Mouse (Mus musculus) hindbrain, embryonic 15.5 days (tissue): ENCODE data around the gene St6galnac3. TPM values are rescaled to one million over a fixed set of nuclear protein-coding genes. Genes with fewer than 3 reads are reported as not detected.

Experiments
- ATAC-seq: fragments of 200-750 bp; cut with Nextera tagmentation; 2 replicates; pipeline ENCODE4 v1.8.0; 2017; ENCODE audit warnings: low read depth, moderate number of reproducible peaks, moderate TSS enrichment; ENCODE audit not compliant: low FRiP score
- H3K27ac ChIP-seq: fragments of 300-500 bp; sonication (generic); replicated peaks from 2 replicates; pipeline ENCODE4 v1.5.1; 2015; ENCODE audit warnings: mild to moderate bottlenecking, inconsistent platforms
- H3K27me3 ChIP-seq: fragments of 300-500 bp; sonication (generic); 2 replicates; pipeline ENCODE4 v1.6.1; 2015; ENCODE audit warnings: control low read depth, inconsistent platforms
- H3K36me3 ChIP-seq: fragments of 300-500 bp; sonication (generic); 2 replicates; pipeline ENCODE4 v1.6.1; 2015; ENCODE audit warnings: control low read depth, inconsistent platforms
- H3K4me1 ChIP-seq: fragments of 300-500 bp; sonication (generic); replicated peaks from 2 replicates; pipeline ENCODE4 v1.6.1; 2015; ENCODE audit warnings: control low read depth, inconsistent platforms
- H3K4me2 ChIP-seq: fragments of 300-500 bp; sonication (generic); 2 replicates; pipeline ENCODE4 v1.6.1; 2015; ENCODE audit warnings: moderate library complexity, mild to moderate bottlenecking, inconsistent platforms
- H3K4me3 ChIP-seq: fragments of 300-500 bp; sonication (generic); 2 replicates; pipeline ENCODE4 v1.5.1; 2015; ENCODE audit warnings: mild to moderate bottlenecking, inconsistent platforms
- H3K9ac ChIP-seq: fragments of 300-500 bp; sonication (generic); 2 replicates; pipeline ENCODE4 v1.6.1; 2015; ENCODE audit warnings: inconsistent platforms
- H3K9me3 ChIP-seq: fragments of 300-500 bp; sonication (generic); 2 replicates; pipeline ENCODE4 v1.6.1; 2016; ENCODE audit warnings: control low read depth, inconsistent platforms
- WGBS: fragments of 180-500 bp; shearing (Covaris S2); methylation state at CpG from one replicate; pipeline ENCODE4 v1.1.7; 2015; 5-methylcytosine and 5-hydroxymethylcytosine counted together
- polyA plus RNA-seq: library from polyadenylated mRNA; unstranded; fragments of >200 nt; fragmentation: Nextera tagmentation; extraction: Ambion mirVana; gene quantifications from 2 replicates; pipeline ENCODE4 v1.2.1, GENCODE M21; 2015

The St6galnac3 gene
- polyA plus RNA-seq, 1 experiment from 2014 or later = 23.1 TPM

GRCm38 (mm10) chr3:153365057-153365755, 359.8 kb downstream of the St6galnac3 start:
- H3K4me1 ChIP-seq = peaks cover 21% of the 10 kb centered on the region
- peak; percentile 74; the same call in 1 of the 2 replicates for ATAC-seq
- 42% methylated on average over 10 of the region's 10 CpGs for WGBS
- no peak overlapping the region for H3K4me3 ChIP-seq
- H3K27ac ChIP-seq = no peak overlapping the region
- no peak overlapping the region for H3K4me2 ChIP-seq
- no peaks in the 10 kb centered on the region for H3K36me3 ChIP-seq
- no peaks in the 10 kb centered on the region for H3K9me3 ChIP-seq
- no peak overlapping the region for H3K9ac ChIP-seq
- H3K27me3 ChIP-seq = no peaks in the 10 kb centered on the region

- H3K27me3 ChIP-seq = no peaks in the 10 kb centered on the region
- peaks cover 21% of the 10 kb centered on the region for H3K4me1 ChIP-seq
- H3K27ac ChIP-seq = no peak overlapping the region
- H3K4me3 ChIP-seq = no peak overlapping the region
- no peaks in the 10 kb centered on the region for H3K9me3 ChIP-seq
- no peak overlapping the region for H3K4me2 ChIP-seq
- no peak overlapping the region for H3K9ac ChIP-seq
- no peak for ATAC-seq
- H3K36me3 ChIP-seq = no peaks in the 10 kb centered on the region
- 89% methylated on average over 3 of the region's 3 CpGs for WGBS
Measured at GRCm38 (mm10) chr3:153364366-153364765, 360.6 kb downstream of the St6galnac3 start.

GRCm38 (mm10) chr3:153359966-153360365, 365.0 kb downstream of the St6galnac3 start:
- Histone ChIP-seq H3K36me3 (no peaks in the 10 kb centered on the region), H3K9ac (no peak overlapping the region), H3K4me2 (no peak overlapping the region), H3K27me3 (no peaks in the 10 kb centered on the region), H3K4me3 (no peak overlapping the region), H3K27ac (no peak overlapping the region), H3K4me1 (peaks cover 9% of the 10 kb centered on the region), H3K9me3 (no peaks in the 10 kb centered on the region)
- no peak for ATAC-seq
- WGBS = 95% methylated on average over 3 of the region's 3 CpGs

- Histone ChIP-seq H3K36me3 (no peaks in the 10 kb centered on the region), H3K4me1 (no peaks in the 10 kb centered on the region), H3K27ac (no peak overlapping the region), H3K27me3 (no peaks in the 10 kb centered on the region), H3K9me3 (no peaks in the 10 kb centered on the region), H3K4me3 (no peak overlapping the region), H3K9ac (no peak overlapping the region), H3K4me2 (no peak overlapping the region)
- WGBS = 76% methylated on average over 1 of the region's 1 CpGs
- ATAC-seq = no peak
Measured at GRCm38 (mm10) chr3:153356071-153356470, 368.9 kb downstream of the St6galnac3 start.

- Histone ChIP-seq H3K27me3 (no peaks in the 10 kb centered on the region), H3K4me3 (no peak overlapping the region), H3K4me1 (no peaks in the 10 kb centered on the region; the same call in 1 of the 2 replicates), H3K4me2 (no peak overlapping the region), H3K9me3 (no peaks in the 10 kb centered on the region), H3K27ac (no peak overlapping the region), H3K9ac (no peak overlapping the region), H3K36me3 (no peaks in the 10 kb centered on the region)
- WGBS = 72% methylated on average over 3 of the region's 3 CpGs
- no peak for ATAC-seq
Measured at GRCm38 (mm10) chr3:153354988-153355297, 370.0 kb downstream of the St6galnac3 start.

GRCm38 (mm10) chr3:153354186-153354987, 370.6 kb downstream of the St6galnac3 start:
- H3K27ac ChIP-seq = no peak overlapping the region
- no peaks in the 10 kb centered on the region for H3K27me3 ChIP-seq
- no peak overlapping the region for H3K4me3 ChIP-seq
- no peak overlapping the region for H3K4me2 ChIP-seq
- H3K36me3 ChIP-seq = no peaks in the 10 kb centered on the region
- ATAC-seq = no peak
- 88% methylated on average over 6 of the region's 6 CpGs for WGBS
- no peaks in the 10 kb centered on the region for H3K9me3 ChIP-seq
- no peak overlapping the region for H3K9ac ChIP-seq
- no peaks in the 10 kb centered on the region; the same call in 1 of the 2 replicates for H3K4me1 ChIP-seq

GRCm38 (mm10) chr3:153353313-153354103, 371.5 kb downstream of the St6galnac3 start:
- H3K9ac ChIP-seq = no peak overlapping the region
- H3K27me3 ChIP-seq = no peaks in the 10 kb centered on the region
- H3K4me1 ChIP-seq = no peaks in the 10 kb centered on the region; the same call in 1 of the 2 replicates
- H3K4me3 ChIP-seq = no peak overlapping the region
- H3K4me2 ChIP-seq = no peak overlapping the region
- 92% methylated on average over 16 of the region's 16 CpGs for WGBS
- no peak for ATAC-seq
- H3K36me3 ChIP-seq = no peaks in the 10 kb centered on the region
- H3K9me3 ChIP-seq = no peaks in the 10 kb centered on the region
- H3K27ac ChIP-seq = no peak overlapping the region

- Histone ChIP-seq H3K4me2 (no peak overlapping the region), H3K9me3 (no peaks in the 10 kb centered on the region), H3K36me3 (no peaks in the 10 kb centered on the region), H3K27ac (no peak overlapping the region), H3K9ac (no peak overlapping the region), H3K4me1 (peaks cover 4% of the 10 kb centered on the region; the same call in 1 of the 2 replicates), H3K4me3 (no peak overlapping the region), H3K27me3 (no peaks in the 10 kb centered on the region)
- ATAC-seq = peak; percentile 64; the same call in 1 of the 2 replicates
- 30% methylated on average over 10 of the region's 10 CpGs for WGBS
Measured at GRCm38 (mm10) chr3:153349981-153350380, 375.0 kb downstream of the St6galnac3 start.

- H3K4me1 ChIP-seq = peaks cover 4% of the 10 kb centered on the region; the same call in 1 of the 2 replicates
- H3K4me3 ChIP-seq = no peak overlapping the region
- H3K27ac ChIP-seq = no peak overlapping the region
- ATAC-seq = no peak
- no peak overlapping the region for H3K9ac ChIP-seq
- no peak overlapping the region for H3K4me2 ChIP-seq
- 93% methylated on average over 9 of the region's 9 CpGs for WGBS
- no peaks in the 10 kb centered on the region for H3K27me3 ChIP-seq
- H3K9me3 ChIP-seq = no peaks in the 10 kb centered on the region
- H3K36me3 ChIP-seq = no peaks in the 10 kb centered on the region
Measured at GRCm38 (mm10) chr3:153348797-153349465, 376.0 kb downstream of the St6galnac3 start.

GRCm38 (mm10) chr3:153344979-153345378, 380.0 kb downstream of the St6galnac3 start:
- WGBS = 75% methylated on average over 5 of the region's 5 CpGs
- no peak for ATAC-seq
- Histone ChIP-seq H3K4me1 (peaks cover 4% of the 10 kb centered on the region; the same call in 1 of the 2 replicates), H3K4me3 (no peak overlapping the region), H3K27me3 (no peaks in the 10 kb centered on the region), H3K27ac (no peak overlapping the region), H3K36me3 (no peaks in the 10 kb centered on the region), H3K9ac (no peak overlapping the region), H3K9me3 (no peaks in the 10 kb centered on the region), H3K4me2 (no peak overlapping the region)

GRCm38 (mm10) chr3:153339940-153340339, 385.0 kb downstream of the St6galnac3 start:
- WGBS = 71% methylated on average over 2 of the region's 2 CpGs
- Histone ChIP-seq H3K4me2 (no peak overlapping the region), H3K9me3 (no peaks in the 10 kb centered on the region), H3K36me3 (no peaks in the 10 kb centered on the region), H3K27me3 (no peaks in the 10 kb centered on the region), H3K9ac (no peak overlapping the region), H3K4me3 (no peak overlapping the region), H3K27ac (no peak overlapping the region), H3K4me1 (no peaks in the 10 kb centered on the region)
- ATAC-seq = no peak
